ENCODE assay signal across 18 mouse cellular contexts in genomic region chr11:63138739-63139138, GRCm38 (mm10). TPM values are rescaled to one million over a fixed set of nuclear protein-coding genes. Genes with fewer than 3 reads are reported as not detected.
"Had no signal": no experiment of that assay in that cellular context is flagged by ENCODE, and none has a peak within 500 bp of the region (broad histone marks: within the 10 kb centered on the region; RNA-seq: fewer than 3 reads in every experiment).

No protein-coding gene starts in this region.

- H3K27me3 ChIP-seq: lung, embryonic 15.5 days had no signal

- H3K9me3 ChIP-seq: lung, embryonic 15.5 days; midbrain, embryonic 13.5 days; midbrain, embryonic 15.5 days; neural tube, embryonic 12.5 days; stomach, embryonic 15.5 days had no signal

- H3K4me3 ChIP-seq: lung, embryonic 15.5 days; midbrain, embryonic 13.5 days; midbrain, embryonic 15.5 days; neural tube, embryonic 12.5 days; stomach, embryonic 15.5 days had no signal

- H3K36me3 ChIP-seq: midbrain, embryonic 13.5 days; midbrain, embryonic 15.5 days; neural tube, embryonic 12.5 days; stomach, embryonic 15.5 days had no signal

- ATAC-seq: liver, postnatal 0 days; lung, postnatal 0 days; midbrain, embryonic 13.5 days; midbrain, embryonic 15.5 days had no signal

- H3K9ac ChIP-seq: liver, postnatal 0 days; lung, embryonic 15.5 days; midbrain, embryonic 13.5 days; midbrain, embryonic 15.5 days; neural tube, embryonic 12.5 days; stomach, embryonic 15.5 days had no signal

- H3K4me2 ChIP-seq: lung, embryonic 15.5 days; midbrain, embryonic 11.5 days; midbrain, embryonic 13.5 days; midbrain, embryonic 15.5 days; neural tube, embryonic 12.5 days; stomach, embryonic 15.5 days had no signal

- DNase-seq: liver, postnatal 0 days; lung, adult 2 months; lung, postnatal 14 days; lung, postnatal 36 days; right cerebral cortex, postnatal 14 days; thymus, adult 2 months; thymus, postnatal 25 days; thymus, postnatal 4 days had no signal

- H3K27ac ChIP-seq: lung, embryonic 15.5 days; midbrain, embryonic 13.5 days; midbrain, embryonic 15.5 days; neural tube, embryonic 12.5 days; stomach, embryonic 15.5 days; stomach, postnatal 0 days had no signal

- H3K4me1 ChIP-seq: midbrain, embryonic 15.5 days had no signal

RNA-seq across cellular contexts. Expression of gene Pmp22, which starts 10.0 kb away (rescaled TPM):
- total RNA-seq: monocyte, adult 5-6 weeks; neutrophil, adult 5-6 weeks had no signal
